Comparison of ENCODE assay signal across 8 mouse cellular contexts in the genomic region with DNA sequence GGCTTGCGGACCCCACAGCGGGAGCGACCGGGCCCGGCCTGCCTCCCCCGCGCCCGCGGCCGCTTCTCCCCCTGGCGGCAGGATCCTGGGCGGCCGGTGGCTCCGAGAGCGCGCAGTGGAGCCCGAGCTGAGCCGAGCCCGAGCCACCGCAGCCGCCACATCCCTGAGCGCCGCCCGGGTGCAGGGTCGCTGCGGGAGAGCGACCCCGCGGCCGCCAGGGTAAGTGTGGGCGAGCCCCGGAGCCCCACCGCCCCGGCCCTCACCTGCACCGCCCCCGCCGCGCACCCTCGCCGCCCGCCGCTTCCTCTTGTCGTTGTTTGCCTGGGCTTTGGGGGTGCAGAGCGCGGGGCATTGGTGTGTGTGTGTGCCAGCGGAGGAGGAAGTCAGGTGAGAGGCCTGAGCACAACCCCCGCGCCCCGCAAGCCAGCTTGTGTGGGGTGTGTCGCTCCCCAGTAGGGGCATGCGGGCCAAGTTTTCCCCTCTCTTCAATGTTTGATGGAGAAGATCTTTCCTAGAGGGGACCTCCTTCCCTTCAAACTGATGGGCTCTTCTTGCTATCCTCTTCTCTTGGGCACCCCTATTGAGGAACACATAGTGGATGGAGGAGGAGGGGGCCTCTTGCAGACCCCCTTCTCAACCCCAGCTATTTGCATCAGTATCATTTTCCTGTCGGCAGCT. TPM values are rescaled to one million over a fixed set of nuclear protein-coding genes. Genes with fewer than 3 reads are reported as not detected.
A peak's percentile ranks its signal among the peaks of the same experiment; 100 is the strongest.
DNase-seq lines count a peak whose midpoint lies in the region; ATAC-seq and TF ChIP-seq lines count a peak whose summit lies in the region.

A gene (minus strand): TSS at position 391 of the 678 bp plus-strand sequence.

- H3K4me1 ChIP-seq in forebrain, embryonic 11.5 days (replicated peaks; ENCODE audit: control insufficient read depth, insufficient read depth, low read length), result peaks cover 8% of the 10 kb centered on the region
- H3K4me1 ChIP-seq in heart, embryonic 14.5 days (ENCODE audit: control insufficient read depth in 2 of 2, insufficient read depth in 2 of 2, low read length in 2 of 2), result peaks cover 0 to 12% of the 10 kb centered on the region in 2 experiments; a peak in 2 of 4 replicates
- peaks cover 5% of the 10 kb centered on the region for H3K4me1 ChIP-seq in liver, postnatal 0 days (ENCODE audit: insufficient read depth)
- H3K4me1 ChIP-seq in neural tube, embryonic 11.5 days (ENCODE audit: control insufficient read depth, insufficient read depth, low read length), result peaks cover 12% of the 10 kb centered on the region
- H3K4me1 ChIP-seq in stomach, postnatal 0 days (replicated peaks; ENCODE audit: control insufficient read depth, insufficient read depth), result no peaks in the 10 kb centered on the region; the same call in 1 of the 2 replicates

- DNase-seq in B cell, adult 2 months, result peak; percentile 91
- peak; percentile 73 to 81 for DNase-seq in adrenal gland, postnatal 36 days
- peak; percentile 89 for DNase-seq in forebrain, embryonic 11.5 days (ENCODE audit: low spot score)
- peak; percentile 66 for DNase-seq in kidney, postnatal 14 days
- peak; percentile 70 for DNase-seq in liver, postnatal 0 days
- peak; percentile 80 for DNase-seq in neural tube, embryonic 11.5 days (ENCODE audit: low spot score)
- peak; percentile 72 for DNase-seq in stomach, postnatal 0 days (ENCODE audit: low spot score)

- under 1% methylated on average over 40 of the region's 52 CpGs for WGBS in forebrain, embryonic 11.5 days
- under 1% methylated on average over 27 of the region's 52 CpGs for WGBS in heart, embryonic 14.5 days
- WGBS in liver, postnatal 0 days (ENCODE audit: insufficient replicate concordance), result 1% methylated on average over 36 of the region's 52 CpGs
- under 1% methylated on average over 15 of the region's 52 CpGs for WGBS in neural tube, embryonic 11.5 days
- under 1% methylated on average over 33 of the region's 52 CpGs for WGBS in stomach, postnatal 0 days

- TF ChIP-seq EP300 in liver, postnatal 0 days (IDR thresholded peaks at IDR 0.05; ENCODE audit: low read depth), result no peak
- TF ChIP-seq EP300 in stomach, postnatal 0 days (optimal IDR thresholded peaks at IDR 0.05), result no peak

- no peaks in the 10 kb centered on the region for H3K36me3 ChIP-seq in forebrain, embryonic 11.5 days (ENCODE audit: control insufficient read depth, insufficient read depth, low read length)
- H3K36me3 ChIP-seq in heart, embryonic 14.5 days (ENCODE audit: control insufficient read depth, insufficient read depth, low read length), result no peaks in the 10 kb centered on the region
- no peaks in the 10 kb centered on the region for H3K36me3 ChIP-seq in liver, postnatal 0 days (replicated peaks; ENCODE audit: insufficient read depth, low read length)
- no peaks in the 10 kb centered on the region for H3K36me3 ChIP-seq in neural tube, embryonic 11.5 days (ENCODE audit: control insufficient read depth, insufficient read depth, low read length)
- H3K36me3 ChIP-seq in stomach, postnatal 0 days (ENCODE audit: control insufficient read depth, insufficient read depth, low read length), result no peaks in the 10 kb centered on the region

- peak; percentile 44 for TF ChIP-seq CTCF in liver, postnatal 0 days (IDR thresholded peaks at IDR 0.05; ENCODE audit: low read depth)
- TF ChIP-seq CTCF in stomach, postnatal 0 days (IDR thresholded peaks at IDR 0.05; ENCODE audit: low read depth), result peak; percentile 65

- peak; percentile 92 for ATAC-seq in forebrain, embryonic 11.5 days (replicated peaks; ENCODE audit: low FRiP score)
- ATAC-seq in heart, embryonic 14.5 days (ENCODE audit: insufficient number of reproducible peaks, insufficient read depth, low FRiP score, low read depth), result peak; percentile 86; the same call in 1 of the 2 replicates
- peak; percentile 81 for ATAC-seq in liver, postnatal 0 days
- ATAC-seq in neural tube, embryonic 11.5 days (ENCODE audit: insufficient read depth, low FRiP score, low TSS enrichment), result peak; percentile 91
- peak; percentile 91 for ATAC-seq in stomach, postnatal 0 days (ENCODE audit: low FRiP score, low TSS enrichment)

- H3K4me2 ChIP-seq in forebrain, embryonic 11.5 days (ENCODE audit: low read depth, low read length, severe bottlenecking), result peak within 1 kb of the TSS; percentile 99
- peak within 1 kb of the TSS; percentile 100 for H3K4me2 ChIP-seq in heart, embryonic 14.5 days (ENCODE audit: low read length)
- H3K4me2 ChIP-seq in liver, postnatal 0 days (ENCODE audit: low read depth, low read length), result peak within 1 kb of the TSS; percentile 92
- peak within 1 kb of the TSS; percentile 98 for H3K4me2 ChIP-seq in neural tube, embryonic 11.5 days (ENCODE audit: low read depth)
- peak within 1 kb of the TSS; percentile 97 for H3K4me2 ChIP-seq in stomach, postnatal 0 days (replicated peaks; ENCODE audit: low read depth)

- no peaks in the 10 kb centered on the region for H3K9me3 ChIP-seq in forebrain, embryonic 11.5 days (ENCODE audit: control insufficient read depth, low read length)
- no peaks in the 10 kb centered on the region for H3K9me3 ChIP-seq in heart, embryonic 14.5 days (ENCODE audit: control insufficient read depth, low read length)
- H3K9me3 ChIP-seq in liver, postnatal 0 days (ENCODE audit: low read length), result no peaks in the 10 kb centered on the region
- H3K9me3 ChIP-seq in neural tube, embryonic 11.5 days (ENCODE audit: control insufficient read depth, low read length), result no peaks in the 10 kb centered on the region
- no peaks in the 10 kb centered on the region for H3K9me3 ChIP-seq in stomach, postnatal 0 days (ENCODE audit: control insufficient read depth, low read length)

- H3K9ac ChIP-seq in forebrain, embryonic 11.5 days (ENCODE audit: low read length), result peak within 1 kb of the TSS; percentile 69
- peak within 1 kb of the TSS; percentile 75 for H3K9ac ChIP-seq in heart, embryonic 14.5 days (ENCODE audit: low read length)
- peak within 1 kb of the TSS; percentile 63 for H3K9ac ChIP-seq in liver, postnatal 0 days (replicated peaks)
- peak within 1 kb of the TSS; percentile 69 for H3K9ac ChIP-seq in neural tube, embryonic 11.5 days (ENCODE audit: low read length)
- H3K9ac ChIP-seq in stomach, postnatal 0 days (ENCODE audit: low read length), result peak within 1 kb of the TSS; percentile 51; the same call in 1 of the 2 replicates

- no peak within 1 kb of the TSS for H3K27ac ChIP-seq in forebrain, embryonic 11.5 days (ENCODE audit: low read depth, low read length)
- H3K27ac ChIP-seq in heart, embryonic 14.5 days (replicated peaks in 1 of 2; ENCODE audit: control insufficient read depth in 1 of 2, insufficient read depth in 1 of 2, low read depth in 2 of 2, low read length in 2 of 2), result no peak within 1 kb of the TSS
- 0 out of 2 replicates have a peak within 1 kb of the TSS, but pooled peaks have one; percentile 11 for H3K27ac ChIP-seq in liver, postnatal 0 days (ENCODE audit: low read depth)
- no peak within 1 kb of the TSS for H3K27ac ChIP-seq in neural tube, embryonic 11.5 days (ENCODE audit: low read depth, low read length)
- no peak within 1 kb of the TSS for H3K27ac ChIP-seq in stomach, postnatal 0 days (replicated peaks)

- peaks cover 21% of the 10 kb centered on the region for H3K27me3 ChIP-seq in forebrain, embryonic 11.5 days (ENCODE audit: control insufficient read depth, insufficient read depth, low read length)
- H3K27me3 ChIP-seq in heart, embryonic 14.5 days (ENCODE audit: control insufficient read depth, insufficient read depth, low read length), result peaks cover 58% of the 10 kb centered on the region
- peaks cover 49% of the 10 kb centered on the region for H3K27me3 ChIP-seq in liver, postnatal 0 days (ENCODE audit: insufficient read depth, low read length)
- H3K27me3 ChIP-seq in neural tube, embryonic 11.5 days (ENCODE audit: control insufficient read depth, insufficient read depth, low read length), result peaks cover 26% of the 10 kb centered on the region
- peaks cover 15% of the 10 kb centered on the region for H3K27me3 ChIP-seq in stomach, postnatal 0 days (ENCODE audit: control insufficient read depth, insufficient read depth, low read length)

- H3K4me3 ChIP-seq in forebrain, embryonic 11.5 days (ENCODE audit: low read depth, low read length), result peak within 1 kb of the TSS; percentile 69
- H3K4me3 ChIP-seq in heart, embryonic 14.5 days (ENCODE audit: control insufficient read depth in 1 of 2, insufficient read depth in 1 of 2, low read depth in 1 of 2, low read length in 2 of 2), result peak within 1 kb of the TSS; percentile 73 to 76
- peak within 1 kb of the TSS; percentile 65 for H3K4me3 ChIP-seq in liver, postnatal 0 days (ENCODE audit: low read depth, low read length)
- peak within 1 kb of the TSS; percentile 73 for H3K4me3 ChIP-seq in neural tube, embryonic 11.5 days (ENCODE audit: low read depth, low read length)
- peak within 1 kb of the TSS; percentile 64 for H3K4me3 ChIP-seq in stomach, postnatal 0 days (ENCODE audit: low read depth, low read length)

RNA-seq across cellular contexts. Expression of the gene that starts here (rescaled TPM):
- total RNA-seq in adrenal gland, postnatal 36 days (2021), result 10 to 100 TPM; 16.1 to 21.4 TPM
- 31.8 and 33.6 TPM in 2 replicates for polyA plus RNA-seq in forebrain, embryonic 11.5 days (2014; fragmentation: Nextera tagmentation; extraction: Ambion mirVana)
- 11.7 and 12.2 TPM in 2 replicates for polyA plus RNA-seq in heart, embryonic 14.5 days (2014; fragmentation: Nextera tagmentation; extraction: Ambion mirVana)
- polyA plus RNA-seq in liver, postnatal 0 days (2015; fragmentation: Nextera tagmentation; extraction: Ambion mirVana), result 1.1 and 1.5 TPM in 2 replicates
- polyA plus RNA-seq in neural tube, embryonic 11.5 days (2014; fragmentation: Nextera tagmentation; extraction: Ambion mirVana), result 28.4 and 33.5 TPM in 2 replicates
- 2.6 and 2.9 TPM in 2 replicates for polyA plus RNA-seq in stomach, postnatal 0 days (2015; fragmentation: Nextera tagmentation; extraction: Ambion mirVana)
